Mouse (Mus musculus) MEL (cell line): ENCODE measurements around the gene Tas2r134. TPM values are rescaled to one million over a fixed set of nuclear protein-coding genes. Genes with fewer than 3 reads are reported as not detected.

Experiments
- DNase-seq: peaks from one replicate; pipeline ENCODE4 v3.0.0; 2011; ENCODE audit warnings: low read depth, low spot score
- H3K27ac ChIP-seq: 2 replicates; pipeline ENCODE4 v1.5.1; 2012; ENCODE audit warnings: low read depth, mild to moderate bottlenecking, control low read depth, low read length, moderate library complexity; ENCODE audit not compliant: control insufficient read depth
- H3K27me3 ChIP-seq, 2 experiments: fragments of 150-350 bp in 1 of 2; sonication (generic) in 1 of 2; 2 replicates each; pipeline ENCODE4 v1.6.1; 2012; ENCODE audit warnings: low read length in 2 of 2, mild to moderate bottlenecking in 2 of 2, improper control_type of control experiment in 1 of 2, moderate library complexity in 1 of 2; ENCODE audit not compliant: insufficient read depth in 2 of 2, control insufficient read depth in 1 of 2
- H3K36me3 ChIP-seq, 2 experiments: 2 replicates each; pipeline ENCODE4 v1.6.1; 2012 to 2014; ENCODE audit warnings: low read length in 2 of 2, improper control_type of control experiment in 1 of 2, inconsistent platforms in 1 of 2, mild to moderate bottlenecking in 1 of 2; ENCODE audit not compliant: insufficient read depth in 2 of 2, control insufficient read depth in 1 of 2
- H3K4me1 ChIP-seq, 2 experiments: fragments of 150-350 bp in 1 of 2; sonication (generic) in 1 of 2; 2 replicates each; pipeline ENCODE4 v1.6.1; 2012; ENCODE audit warnings: low read length in 2 of 2, improper control_type of control experiment in 1 of 2, mild to moderate bottlenecking in 1 of 2; ENCODE audit not compliant: insufficient read depth in 2 of 2, control insufficient read depth in 1 of 2
- H3K4me3 ChIP-seq, 2 experiments: fragments of 150-350 bp in 1 of 2; sonication (generic) in 1 of 2; 2 replicates each; pipeline ENCODE4 v1.5.1; 2012; ENCODE audit warnings: low read depth in 2 of 2, low read length in 2 of 2, mild to moderate bottlenecking in 2 of 2, moderate library complexity in 2 of 2, control low read depth in 1 of 2, improper control_type of control experiment in 1 of 2; ENCODE audit not compliant: control insufficient read depth in 1 of 2, insufficient read depth in 1 of 2
- H3K79me2 ChIP-seq: 2 replicates; pipeline ENCODE4 v1.6.1; 2012; ENCODE audit warnings: mild to moderate bottlenecking, low read length, moderate library complexity; ENCODE audit not compliant: control insufficient read depth, poor library complexity, insufficient read depth
- H3K9ac ChIP-seq: 2 replicates; pipeline ENCODE4 v1.6.1; 2012; ENCODE audit warnings: low read depth, mild to moderate bottlenecking, control low read depth, low read length, moderate library complexity; ENCODE audit not compliant: control insufficient read depth, poor library complexity, severe bottlenecking
- H3K9me3 ChIP-seq: fragments of 150-350 bp; sonication (generic); replicated peaks from 2 replicates; pipeline ENCODE4 v1.6.1; 2012; ENCODE audit warnings: mild to moderate bottlenecking, low read length, improper control_type of control experiment, moderate library complexity; ENCODE audit not compliant: insufficient read depth
- BHLHE40 ChIP-seq: IDR thresholded peaks from 2 replicates; pipeline ENCODE4 v1.6.1; 2012; ENCODE audit warnings: low read depth, mild to moderate bottlenecking, inconsistent platforms, low read length, improper control_type of control experiment, borderline replicate concordance
- CHD1 ChIP-seq: IDR thresholded peaks from 2 replicates; pipeline ENCODE4 v1.6.1; 2012; ENCODE audit warnings: low read depth, mild to moderate bottlenecking, inconsistent platforms, low read length, improper control_type of control experiment
- E2F4 ChIP-seq: IDR thresholded peaks from 2 replicates; pipeline ENCODE4 v1.6.1; 2011; ENCODE audit warnings: low read depth, low read length, improper control_type of control experiment, borderline replicate concordance
- GATA1 ChIP-seq: IDR thresholded peaks from 2 replicates; pipeline ENCODE4 v1.6.1; 2011; ENCODE audit warnings: low read depth, low read length, improper control_type of control experiment
- HCFC1 ChIP-seq: IDR thresholded peaks from 2 replicates; pipeline ENCODE4 v1.6.1; 2012; ENCODE audit warnings: low read depth, mild to moderate bottlenecking, inconsistent platforms, low read length, improper control_type of control experiment, moderate library complexity
- JUND ChIP-seq: IDR thresholded peaks from 2 replicates; pipeline ENCODE4 v1.6.1; 2011; ENCODE audit warnings: low read depth, mild to moderate bottlenecking, improper control_type of control experiment, low read length
- KAT2A ChIP-seq: conservative IDR thresholded peaks from 2 replicates; pipeline ENCODE4 v1.6.1; 2012; ENCODE audit warnings: low read depth, low read length, improper control_type of control experiment, inconsistent platforms
- MAFK ChIP-seq: IDR thresholded peaks from 2 replicates; pipeline ENCODE4 v1.6.1; 2011; ENCODE audit warnings: low read depth, mild to moderate bottlenecking, low read length, improper control_type of control experiment, borderline replicate concordance
- MXI1 ChIP-seq: IDR thresholded peaks from 2 replicates; pipeline ENCODE4 v1.6.1; 2011; ENCODE audit warnings: mild to moderate bottlenecking, low read depth, low read length, improper control_type of control experiment
- NRF1 ChIP-seq: IDR thresholded peaks from 2 replicates; pipeline ENCODE4 v1.6.1; 2014; ENCODE audit warnings: low read depth, mild to moderate bottlenecking, inconsistent platforms, low read length, improper control_type of control experiment, moderate library complexity; ENCODE audit not compliant: poor library complexity, insufficient read depth, severe bottlenecking
- POLR2AphosphoS2 ChIP-seq: IDR thresholded peaks from 2 replicates; pipeline ENCODE4 v1.6.1; 2011; ENCODE audit warnings: low read length, improper control_type of control experiment
- RAD21 ChIP-seq: IDR thresholded peaks from 2 replicates; pipeline ENCODE4 v1.6.1; 2011; ENCODE audit warnings: mild to moderate bottlenecking, low read depth, low read length, improper control_type of control experiment
- RCOR1 ChIP-seq: IDR thresholded peaks from 2 replicates; pipeline ENCODE4 v1.6.1; 2012; ENCODE audit warnings: low read depth, mild to moderate bottlenecking, inconsistent platforms, low read length, improper control_type of control experiment
- SMC3 ChIP-seq: IDR thresholded peaks from 2 replicates; pipeline ENCODE4 v1.6.1; 2011; ENCODE audit warnings: low read depth, low read length, improper control_type of control experiment
- TAL1 ChIP-seq: IDR thresholded peaks from 2 replicates; pipeline ENCODE4 v1.6.1; 2012; ENCODE audit warnings: mild to moderate bottlenecking, inconsistent platforms, low read length, moderate library complexity, mixed read lengths
- UBTF ChIP-seq: IDR thresholded peaks from 2 replicates; pipeline ENCODE4 v1.6.1; 2012; ENCODE audit warnings: low read depth, mild to moderate bottlenecking, inconsistent platforms, low read length, improper control_type of control experiment, moderate library complexity, borderline replicate concordance; ENCODE audit not compliant: insufficient read depth
- ZC3H11A ChIP-seq: IDR thresholded peaks from 2 replicates; pipeline ENCODE4 v1.6.1; 2012; ENCODE audit warnings: low read depth, mild to moderate bottlenecking, inconsistent platforms, low read length, improper control_type of control experiment
- ZMIZ1 ChIP-seq: IDR thresholded peaks from 2 replicates; pipeline ENCODE4 v1.6.1; 2012; ENCODE audit warnings: low read depth, mild to moderate bottlenecking, inconsistent platforms, low read length, improper control_type of control experiment, moderate library complexity
- polyA plus RNA-seq, 2 experiments: library from polyadenylated mRNA; stranded (reverse) in 1 of 2; unstranded in 1 of 2; fragments of >175 nt in 1 of 2; fragments of >200 nt in 1 of 2; gene quantifications; 2 replicates each; pipeline versions ENCODE4 v1.2.1 to v1.2.4; 2012; ENCODE audit warnings: low replicate concordance in 2 of 2, low read depth in 1 of 2; ENCODE audit not compliant: insufficient read length in 2 of 2, insufficient read depth in 1 of 2, missing spikeins in 1 of 2
- total RNA-seq: library from RNA; depleted of rRNA; stranded (reverse); fragments of 300-350 nt; gene quantifications from 2 replicates; pipeline ENCODE4 v1.2.3, GENCODE M21; 2012

Tas2r134 gene
- total and polyA plus RNA-seq, 3 experiments, result not detected

- no peaks in the 10 kb centered on the region for H3K9me3 ChIP-seq
- H3K4me1 ChIP-seq, result no peaks in the 10 kb centered on the region
- no peaks in the 10 kb centered on the region for H3K27me3 ChIP-seq
- no peak overlapping the region for H3K4me3 ChIP-seq
- no peaks in the 10 kb centered on the region for H3K36me3 ChIP-seq
- no peak for TF ChIP-seq SMC3
- TF ChIP-seq RCOR1, result no peak
- no peak for TF ChIP-seq TAL1
- TF ChIP-seq POLR2AphosphoS2, result no peak
- TF ChIP-seq KAT2A, result no peak
- TF ChIP-seq ZC3H11A, result no peak
- no peak for TF ChIP-seq MXI1
- no peak for TF ChIP-seq NRF1
- no peak for TF ChIP-seq MAFK
- TF ChIP-seq UBTF, result no peak
- no peak for TF ChIP-seq CHD1
- no peak for TF ChIP-seq GATA1
- no peak overlapping the region for H3K9ac ChIP-seq
- DNase-seq, result no peak
- no peak overlapping the region for H3K27ac ChIP-seq
- H3K79me2 ChIP-seq, result no peaks in the 10 kb centered on the region
Observed at GRCm38 (mm10) chr2:51588895-51589294, 38.4 kb upstream of the Tas2r134 start.

- Histone ChIP-seq H3K27ac (no peak overlapping the region), H3K27me3 (no peaks in the 10 kb centered on the region), H3K36me3 (no peaks in the 10 kb centered on the region), H3K9ac (no peak overlapping the region)
- no peak for TF ChIP-seq UBTF
- TF ChIP-seq RAD21, result no peak
- TF ChIP-seq ZMIZ1, result no peak
- no peak for TF ChIP-seq BHLHE40
- no peak for TF ChIP-seq NRF1
- TF ChIP-seq E2F4, result no peak
- TF ChIP-seq JUND, result no peak
- no peak for TF ChIP-seq HCFC1
- no peak for TF ChIP-seq RCOR1
- TF ChIP-seq MXI1, result no peak
- TF ChIP-seq ZC3H11A, result no peak
- TF ChIP-seq, all 39 proteins: peak for 0
- Histone ChIP-seq H3K4me3 (no peak overlapping the region), H3K4me1 (no peaks in the 10 kb centered on the region), H3K9me3 (no peaks in the 10 kb centered on the region), H3K79me2 (no peaks in the 10 kb centered on the region)
- DNase-seq, result no peak
Observed at GRCm38 (mm10) chr2:51589627-51590026, 37.7 kb upstream of the Tas2r134 start.
